Mouse (Mus musculus) cerebellum, adult 9-11 months (tissue): Measurements from ENCODE around the gene Aldh2.
"Not testable (repeated sequence)": the region's sequence is repeated elsewhere in the genome, so short reads cannot be mapped to it uniquely, and the experiment has no call there.

Experiments
- DNase-seq: peaks from one replicate; pipeline ENCODE4 v3.0.0; 2022

Gene Aldh2

GRCm38 (mm10) chr5:121545793-121546529 is 47.7 kb downstream of the Aldh2 start, which contains the start of gene Mapkapk5:
TSS of gene Mapkapk5 (minus strand) at chr5:121545905.
- DNase-seq: peak; percentile 97

- DNase-seq: no peak
Observed at GRCm38 (mm10) chr5:121544910-121545792, 48.5 kb downstream of the Aldh2 start, which contains the start of the genes Adam1a and Gm42878. TSS of gene Adam1a (minus strand) at chr5:121545482. TSS of gene Gm42878 (minus strand) at chr5:121545482.

GRCm38 (mm10) chr5:121543370-121543769 is 50.3 kb downstream of the Aldh2 start:
- no peak for DNase-seq

GRCm38 (mm10) chr5:121541235-121541634 is 52.4 kb downstream of the Aldh2 start:
- no peak for DNase-seq

GRCm38 (mm10) chr5:121540066-121540465 is 53.6 kb downstream of the Aldh2 start:
- DNase-seq: no peak

GRCm38 (mm10) chr5:121537588-121537987 is 56.0 kb downstream of the Aldh2 start:
- no peak for DNase-seq

GRCm38 (mm10) chr5:121536921-121537555 is 56.6 kb downstream of the Aldh2 start:
- no peak for DNase-seq

GRCm38 (mm10) chr5:121535116-121535515 is 58.5 kb downstream of the Aldh2 start:
- no peak for DNase-seq

GRCm38 (mm10) chr5:121534521-121534920 is 59.1 kb downstream of the Aldh2 start:
- DNase-seq: no peak

- DNase-seq: no peak
Observed at GRCm38 (mm10) chr5:121526961-121527360, 66.7 kb downstream of the Aldh2 start.

GRCm38 (mm10) chr5:121526526-121526925 is 67.1 kb downstream of the Aldh2 start:
- no peak for DNase-seq

GRCm38 (mm10) chr5:121525774-121526450 is 67.7 kb downstream of the Aldh2 start:
- DNase-seq: no peak

GRCm38 (mm10) chr5:121519758-121520157 is 73.9 kb downstream of the Aldh2 start:
- not testable (repeated sequence) for DNase-seq

GRCm38 (mm10) chr5:121518983-121519382 is 74.6 kb downstream of the Aldh2 start:
- DNase-seq: no peak
